Mouse (Mus musculus): ENCODE results near the gene Txn1.

The Txn1 gene

GRCm38 (mm10) chr4:57947036-57947435 is 9.2 kb downstream of the Txn1 start:
- DNase-seq (ENCODE audit: extremely low read depth, low read depth, low spot score), result no peak

GRCm38 (mm10) chr4:57942892-57943291 is 13.3 kb downstream of the Txn1 start:
- DNase-seq (ENCODE audit: extremely low read depth, low read depth, low spot score), result no peak

- DNase-seq (ENCODE audit: extremely low read depth, low read depth, low spot score), result no peak
These were observed 15.6 kb downstream of the Txn1 start for GRCm38 (mm10) chr4:57940631-57941030.

- DNase-seq (ENCODE audit: extremely low read depth, low read depth, low spot score), result peak; percentile 61
These were observed 18.9 kb downstream of the Txn1 start for GRCm38 (mm10) chr4:57937292-57937691.

- no peak for DNase-seq (ENCODE audit: extremely low read depth, low read depth, low spot score)
These were observed 22.0 kb downstream of the Txn1 start for GRCm38 (mm10) chr4:57934181-57934580.

- no peak for DNase-seq (ENCODE audit: extremely low read depth, low read depth, low spot score)
These were observed 25.5 kb downstream of the Txn1 start for GRCm38 (mm10) chr4:57930559-57931170.

GRCm38 (mm10) chr4:57927464-57928205 is 28.6 kb downstream of the Txn1 start:
- no peak for DNase-seq (ENCODE audit: extremely low read depth, low read depth, low spot score)

- no peak for DNase-seq (ENCODE audit: extremely low read depth, low read depth, low spot score)
These were observed 31.6 kb downstream of the Txn1 start for GRCm38 (mm10) chr4:57924556-57925071.

- DNase-seq (ENCODE audit: extremely low read depth, low read depth, low spot score), result no peak
These were observed 34.0 kb downstream of the Txn1 start for GRCm38 (mm10) chr4:57922171-57922570.

- no peak for DNase-seq (ENCODE audit: extremely low read depth, low read depth, low spot score)
These were observed 35.7 kb downstream of the Txn1 start for GRCm38 (mm10) chr4:57920522-57920921.

- no peak for DNase-seq (ENCODE audit: extremely low read depth, low read depth, low spot score)
These were observed 36.5 kb downstream of the Txn1 start for GRCm38 (mm10) chr4:57919494-57920423.

GRCm38 (mm10) chr4:57916711-57917110 is 39.5 kb downstream of the Txn1 start:
- no peak for DNase-seq (ENCODE audit: extremely low read depth, low read depth, low spot score)

GRCm38 (mm10) chr4:57916201-57916661 is 40.0 kb downstream of the Txn1 start, which contains the start of gene D630039A03Rik:
Gene D630039A03Rik, minus strand, starts transcription at chr4:57916297.
- no peak for DNase-seq (ENCODE audit: extremely low read depth, low read depth, low spot score)

GRCm38 (mm10) chr4:57915216-57915965 is 40.8 kb downstream of the Txn1 start:
- peak; percentile 76 for DNase-seq (ENCODE audit: extremely low read depth, low read depth, low spot score)

GRCm38 (mm10) chr4:57914193-57915190 is 41.7 kb downstream of the Txn1 start:
- no peak for DNase-seq (ENCODE audit: extremely low read depth, low read depth, low spot score)

- no peak for DNase-seq (ENCODE audit: extremely low read depth, low read depth, low spot score)
These were observed 43.2 kb downstream of the Txn1 start for GRCm38 (mm10) chr4:57913021-57913420.

GRCm38 (mm10) chr4:57908860-57909259 is 47.4 kb downstream of the Txn1 start:
- no peak for DNase-seq (ENCODE audit: extremely low read depth, low read depth, low spot score)

- DNase-seq (ENCODE audit: extremely low read depth, low read depth, low spot score), result no peak
These were observed 49.5 kb downstream of the Txn1 start for GRCm38 (mm10) chr4:57906708-57907107.

GRCm38 (mm10) chr4:57904638-57905037 is 51.6 kb downstream of the Txn1 start:
- DNase-seq (ENCODE audit: extremely low read depth, low read depth, low spot score), result no peak

Measured in fat pad, adult 2 months (tissue).